Mouse (Mus musculus): ENCODE measurements around the gene Cdv3. TPM values are rescaled to one million over a fixed set of nuclear protein-coding genes. Genes with fewer than 3 reads are reported as not detected.

Gene Cdv3
- polyA plus RNA-seq (2012; rRNA removed), result 45.6 and 54.3 TPM in 2 replicates

GRCm38 (mm10) chr9:103365290-103366247, at the start of gene Cdv3:
Gene Cdv3 (minus strand): TSS chr9:103365840.
- peak; percentile 90 for DNase-seq (ENCODE audit: low spot score)

GRCm38 (mm10) chr9:103413457-103413856, 47.8 kb upstream of the Cdv3 start:
- DNase-seq (ENCODE audit: low spot score), result no peak

GRCm38 (mm10) chr9:103409119-103409518, 43.5 kb upstream of the Cdv3 start:
- no peak for DNase-seq (ENCODE audit: low spot score)

- no peak for DNase-seq (ENCODE audit: low spot score)
Observed at GRCm38 (mm10) chr9:103408136-103408777, 42.6 kb upstream of the Cdv3 start.

- DNase-seq (ENCODE audit: low spot score), result no peak
Observed at GRCm38 (mm10) chr9:103403331-103403973, 37.8 kb upstream of the Cdv3 start.

- DNase-seq (ENCODE audit: low spot score), result no peak
Observed at GRCm38 (mm10) chr9:103398509-103399157, 33.0 kb upstream of the Cdv3 start.

- DNase-seq (ENCODE audit: low spot score), result no peak
Observed at GRCm38 (mm10) chr9:103393256-103393655, 27.6 kb upstream of the Cdv3 start.

- DNase-seq (ENCODE audit: low spot score), result no peak
Observed at GRCm38 (mm10) chr9:103391796-103392372, 26.2 kb upstream of the Cdv3 start.

- no peak for DNase-seq (ENCODE audit: low spot score)
Observed at GRCm38 (mm10) chr9:103389261-103389660, 23.6 kb upstream of the Cdv3 start.

GRCm38 (mm10) chr9:103387011-103387653, 21.5 kb upstream of the Cdv3 start:
- DNase-seq (ENCODE audit: low spot score), result no peak

GRCm38 (mm10) chr9:103386573-103386972, 20.9 kb upstream of the Cdv3 start:
- no peak for DNase-seq (ENCODE audit: low spot score)

GRCm38 (mm10) chr9:103385600-103385999, 20.0 kb upstream of the Cdv3 start:
- no peak for DNase-seq (ENCODE audit: low spot score)

GRCm38 (mm10) chr9:103384141-103384796, 18.6 kb upstream of the Cdv3 start:
- DNase-seq (ENCODE audit: low spot score), result no peak

GRCm38 (mm10) chr9:103383576-103383975, 17.9 kb upstream of the Cdv3 start:
- DNase-seq (ENCODE audit: low spot score), result no peak

GRCm38 (mm10) chr9:103382989-103383388, 17.3 kb upstream of the Cdv3 start:
- DNase-seq (ENCODE audit: low spot score), result no peak

- DNase-seq (ENCODE audit: low spot score), result no peak
Observed at GRCm38 (mm10) chr9:103380566-103380965, 14.9 kb upstream of the Cdv3 start.

GRCm38 (mm10) chr9:103379199-103379598, 13.6 kb upstream of the Cdv3 start:
- no peak for DNase-seq (ENCODE audit: low spot score)

- no peak for DNase-seq (ENCODE audit: low spot score)
Observed at GRCm38 (mm10) chr9:103378686-103379085, 13.0 kb upstream of the Cdv3 start.

GRCm38 (mm10) chr9:103376346-103377320, 11.0 kb upstream of the Cdv3 start:
- DNase-seq (ENCODE audit: low spot score), result no peak

Measured in urinary bladder, adult 2 months (tissue).